Mouse (Mus musculus) frontal cortex, postnatal 14 days (tissue): ENCODE results near the gene Stk32b.
A peak's percentile ranks its signal among the peaks of the same experiment; 100 is the strongest.

Experiments used
- DNase-seq, 2 experiments: peaks; one replicate each; pipeline ENCODE4 v3.0.0; 2022; ENCODE audit warnings: low spot score in 2 of 2

The Stk32b gene

GRCm38 (mm10) chr5:37664962-37665361, 52.0 kb downstream of the Stk32b start:
- DNase-seq = no peak

GRCm38 (mm10) chr5:37659177-37659576, 57.8 kb downstream of the Stk32b start:
- no peak for DNase-seq

- peak in 1 of 2 experiments; percentile 11 for DNase-seq
Observed at GRCm38 (mm10) chr5:37657741-37658140, 59.2 kb downstream of the Stk32b start.

GRCm38 (mm10) chr5:37655208-37655607, 61.8 kb downstream of the Stk32b start:
- DNase-seq = no peak

- no peak for DNase-seq
Observed at GRCm38 (mm10) chr5:37650681-37651211, 66.2 kb downstream of the Stk32b start.

GRCm38 (mm10) chr5:37650089-37650601, 66.8 kb downstream of the Stk32b start:
- DNase-seq = no peak

DNA sequence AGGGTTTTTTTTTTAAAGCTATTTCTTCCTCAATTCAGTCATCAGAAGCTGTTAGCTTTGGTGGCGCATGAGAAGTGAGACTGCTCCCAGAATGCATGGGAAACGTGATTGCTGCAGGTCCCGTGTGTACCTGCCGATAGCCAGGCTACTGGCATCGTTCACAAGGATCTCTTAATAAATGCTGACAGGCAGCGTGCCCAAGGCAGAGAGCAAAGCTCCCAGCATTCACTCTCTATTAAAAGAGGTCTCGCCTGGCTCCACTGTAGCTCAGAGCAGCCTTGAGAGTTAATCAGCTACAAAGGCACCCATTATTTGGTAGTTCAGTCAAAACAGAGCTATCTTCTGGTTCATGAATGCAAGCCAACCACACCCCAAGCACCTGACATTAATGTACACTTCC, 72.9 kb downstream of the Stk32b start:
- no peak for DNase-seq

- DNase-seq = no peak
Observed at GRCm38 (mm10) chr5:37642486-37642885, 74.5 kb downstream of the Stk32b start.

- no peak for DNase-seq
Observed at GRCm38 (mm10) chr5:37634791-37635190, 82.2 kb downstream of the Stk32b start.

- DNase-seq = no peak
Observed at GRCm38 (mm10) chr5:37627437-37628163, 89.4 kb downstream of the Stk32b start.

DNA sequence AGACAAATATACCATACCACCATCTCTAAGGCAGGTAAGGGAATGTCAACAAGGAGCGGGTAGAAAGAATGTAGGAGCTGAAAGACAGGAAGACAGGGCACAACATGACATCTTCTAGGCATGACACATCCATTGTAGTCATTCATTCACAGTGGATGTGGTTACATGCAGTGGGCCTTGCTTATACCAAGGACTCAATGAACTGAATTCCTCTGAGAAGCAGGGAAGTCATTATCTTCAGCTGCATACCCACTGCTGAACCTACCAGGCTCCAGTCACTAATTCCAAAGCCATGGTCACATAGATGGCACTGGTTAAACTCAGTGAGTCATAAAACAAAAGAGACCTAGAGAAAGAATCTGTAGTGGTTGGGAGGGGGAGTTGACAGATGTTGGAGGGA, 105.1 kb downstream of the Stk32b start:
- DNase-seq = no peak

GRCm38 (mm10) chr5:37599566-37599965, 117.4 kb downstream of the Stk32b start:
- no peak for DNase-seq

DNA sequence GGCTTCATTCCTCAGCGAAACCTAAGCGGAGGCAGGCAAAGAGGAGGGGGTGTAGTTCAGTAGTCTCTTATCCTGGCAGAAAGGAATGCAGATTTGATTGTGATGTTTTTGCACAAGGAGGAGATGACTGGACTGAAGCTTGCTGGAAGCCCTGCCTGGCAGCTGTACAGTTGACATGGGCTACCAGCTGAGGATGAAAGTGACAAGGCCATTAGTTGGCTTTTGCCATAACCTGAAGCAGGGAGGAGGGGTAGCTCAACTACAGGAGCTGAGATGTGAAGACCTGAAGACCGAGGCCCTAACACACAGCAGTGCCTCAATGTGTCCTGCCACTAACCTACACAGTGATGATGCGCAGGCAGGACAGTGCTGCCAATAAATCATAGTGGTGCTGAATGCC, 118.7 kb downstream of the Stk32b start:
- no peak for DNase-seq

DNA sequence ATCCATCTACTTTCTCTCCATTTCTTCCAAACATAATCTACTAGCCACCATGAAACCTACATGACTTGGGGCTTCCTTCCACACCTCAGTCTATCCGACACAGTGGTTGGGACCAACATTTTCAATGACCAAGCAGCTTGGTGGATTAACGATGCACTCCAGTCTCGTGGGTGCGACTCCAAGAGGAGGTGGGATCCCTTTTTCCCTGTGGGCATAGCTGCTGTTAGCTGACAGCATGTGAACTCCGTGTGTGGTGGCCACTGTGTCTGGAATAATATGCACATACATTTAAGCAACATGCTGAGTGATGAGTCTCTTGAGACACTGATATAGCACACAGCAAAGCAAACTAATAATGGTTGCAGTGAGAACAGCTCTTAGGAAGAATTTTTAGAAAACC, 124.6 kb downstream of the Stk32b start:
- DNase-seq = no peak

DNA sequence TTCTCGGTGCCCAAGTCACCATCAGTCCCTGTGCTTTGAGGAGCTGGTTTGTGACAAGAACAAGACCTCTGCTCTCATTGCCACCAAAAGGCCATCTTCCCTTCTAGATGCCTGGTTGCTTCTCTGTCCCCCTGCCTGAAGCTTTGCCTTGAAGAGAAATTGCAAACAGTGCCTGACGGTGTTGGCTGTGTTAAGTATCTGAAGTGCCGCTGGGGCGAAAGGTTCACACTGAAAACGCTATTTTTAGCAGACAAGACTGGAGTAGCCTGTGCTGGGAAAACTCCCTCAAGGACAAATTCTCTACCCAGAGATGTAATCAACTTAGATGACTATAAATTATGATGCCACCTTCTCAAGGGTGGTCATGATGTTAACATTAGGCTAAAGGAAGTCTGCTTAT, 129.1 kb downstream of the Stk32b start:
- no peak for DNase-seq

DNA sequence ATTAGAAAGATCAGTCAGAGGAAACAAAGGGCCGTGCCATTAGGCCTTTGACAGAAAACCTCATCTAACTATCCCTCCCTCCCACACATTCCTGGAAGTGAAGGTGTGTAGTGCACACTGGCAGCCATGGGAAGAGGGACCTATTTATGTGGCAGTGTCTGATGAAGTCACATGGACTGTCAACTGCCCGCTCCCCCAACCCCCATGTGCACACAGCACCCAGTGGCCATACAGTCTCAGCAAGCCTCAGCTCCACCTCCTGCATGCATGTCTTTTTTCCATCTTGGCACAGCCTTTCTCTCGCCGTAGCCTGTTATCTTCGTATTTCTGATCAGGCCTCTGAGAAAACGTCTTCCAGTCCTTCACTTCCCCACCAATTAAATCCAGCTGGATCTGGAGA, 130.9 kb downstream of the Stk32b start:
- DNase-seq = no peak

DNA sequence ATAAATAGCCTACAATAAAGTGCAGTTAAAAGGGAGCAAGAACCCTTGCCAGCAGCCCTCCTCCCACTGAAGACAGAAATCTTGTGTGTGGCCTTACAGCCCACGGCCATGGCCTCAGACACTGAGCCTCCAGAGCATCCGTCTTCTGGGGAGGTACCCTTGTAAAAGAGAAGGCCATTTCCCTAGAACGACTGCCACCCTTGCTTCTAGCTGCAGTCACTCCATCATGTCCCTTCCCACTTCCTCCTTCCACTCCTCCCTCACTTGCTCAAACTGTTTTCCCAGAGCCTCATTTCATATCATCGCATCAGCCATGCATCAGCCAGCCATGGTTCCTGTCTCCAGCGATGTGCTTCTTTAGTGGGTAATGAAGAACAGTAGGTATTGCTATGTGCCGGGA, 141.5 kb downstream of the Stk32b start:
- no peak for DNase-seq

DNA sequence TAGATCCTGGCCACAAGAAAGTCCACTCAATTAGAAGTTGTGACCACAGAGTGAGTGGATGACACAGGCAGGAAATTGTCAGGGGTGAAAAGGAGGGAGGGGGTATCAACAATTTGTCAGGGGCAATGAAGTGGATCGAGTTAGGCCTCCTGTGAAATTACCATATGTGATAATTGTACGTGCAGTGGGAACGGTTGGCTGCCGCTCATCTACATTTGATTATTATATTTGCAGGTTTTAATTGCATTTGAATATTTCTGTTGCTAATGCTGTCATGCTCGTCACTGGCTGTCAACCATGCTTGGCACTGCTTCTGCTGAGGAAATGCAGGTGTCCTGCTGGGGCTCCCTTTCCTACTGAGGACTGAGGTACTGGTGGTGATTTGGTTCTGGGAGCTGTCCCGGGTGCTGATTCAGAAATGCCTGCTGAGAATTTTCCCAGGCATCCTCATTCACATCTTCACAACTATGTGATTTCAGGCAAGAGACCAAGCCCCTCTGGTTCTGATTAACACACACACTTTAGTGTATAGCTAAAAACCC, 159.6 kb downstream of the Stk32b start:
- DNase-seq = no peak

DNA sequence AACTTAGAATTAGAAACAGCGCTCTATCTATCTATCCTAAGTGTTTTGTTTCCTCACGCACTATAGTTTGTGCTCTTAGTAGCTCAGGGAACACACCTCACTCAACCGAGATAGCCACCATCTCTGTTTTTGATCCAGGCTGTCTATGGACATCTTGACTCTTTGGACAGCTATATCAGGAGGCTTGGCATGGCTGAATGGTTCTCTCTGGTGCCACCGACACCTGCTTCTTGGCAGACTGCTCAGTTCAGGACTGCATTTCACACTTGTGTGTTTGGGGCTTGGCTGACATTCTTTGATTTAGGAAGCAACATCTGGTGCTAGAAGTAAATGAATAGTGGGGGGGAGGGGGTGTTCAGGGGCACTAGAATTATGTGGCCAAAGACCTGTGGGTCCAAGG, 162.7 kb downstream of the Stk32b start:
- DNase-seq = no peak

- DNase-seq = no peak
Observed at GRCm38 (mm10) chr5:37551649-37552048, 165.3 kb downstream of the Stk32b start.

GRCm38 (mm10) chr5:37535726-37536293, 181.2 kb downstream of the Stk32b start:
- no peak for DNase-seq

GRCm38 (mm10) chr5:37535227-37535626, 181.7 kb downstream of the Stk32b start:
- DNase-seq = no peak

GRCm38 (mm10) chr5:37525363-37525762, 191.6 kb downstream of the Stk32b start:
- no peak for DNase-seq
